Mouse (Mus musculus) liver, postnatal 0 days (tissue): ENCODE data around the gene Rtl5.

Experiments used
- CTCF ChIP-seq: sonication (generic); IDR thresholded peaks from 2 replicates; pipeline ENCODE4 v1.5.1; 2016; ENCODE audit warnings: antibody characterized with exemption, low read depth
- EP300 ChIP-seq: IDR thresholded peaks from 2 replicates; pipeline ENCODE4 v1.6.1; 2016; ENCODE audit warnings: antibody characterized with exemption, low read depth, mild to moderate bottlenecking

DNA sequence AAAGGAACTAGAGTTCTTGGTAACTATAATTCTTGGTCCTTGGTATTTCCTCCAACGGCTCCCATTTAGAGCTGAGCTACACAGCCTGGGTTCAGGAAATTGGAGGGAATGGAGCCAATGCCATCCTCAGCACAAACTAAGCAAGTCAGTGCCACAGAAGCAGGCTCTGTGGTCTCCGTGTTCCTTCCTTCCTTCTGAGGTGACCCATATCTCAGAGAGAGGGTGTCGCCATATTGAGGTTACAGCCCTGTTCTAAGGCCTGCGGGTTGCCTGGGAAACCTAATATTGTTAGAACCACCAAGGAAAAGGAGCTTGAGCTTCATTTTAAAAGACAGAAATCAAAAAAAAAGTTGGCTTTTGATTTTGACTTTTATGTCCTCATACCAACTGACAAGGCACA, 28.7 kb downstream of the Rtl5 start:
- TF ChIP-seq CTCF (no peak), EP300 (no peak)
